Mouse (Mus musculus) limb, embryonic 12.5 days (tissue): Measurements from ENCODE around the gene Tgfbr2. TPM values are rescaled to one million over a fixed set of nuclear protein-coding genes. Genes with fewer than 3 reads are reported as not detected.

Source experiments
- ATAC-seq: fragments of 200-750 bp; cut with Nextera tagmentation; 2 replicates; pipeline ENCODE4 v1.8.0; 2017; ENCODE audit warnings: low read depth, moderate TSS enrichment; ENCODE audit not compliant: insufficient number of reproducible peaks, insufficient read depth, low FRiP score, low TSS enrichment
- H3K27ac ChIP-seq: fragments of 300-500 bp; sonication (generic); 2 replicates; pipeline ENCODE4 v1.5.1; 2016; ENCODE audit warnings: mild to moderate bottlenecking, moderate library complexity
- H3K27me3 ChIP-seq: fragments of 300-500 bp; sonication (generic); 2 replicates; pipeline ENCODE4 v1.6.1; 2016; ENCODE audit warnings: mild to moderate bottlenecking, moderate library complexity
- H3K36me3 ChIP-seq: fragments of 300-500 bp; sonication (generic); 2 replicates; pipeline ENCODE4 v1.6.1; 2016; ENCODE audit warnings: mild to moderate bottlenecking, moderate library complexity
- H3K4me1 ChIP-seq: fragments of 300-500 bp; sonication (generic); replicated peaks from 2 replicates; pipeline ENCODE4 v1.6.1; 2016
- H3K4me2 ChIP-seq: fragments of 300-500 bp; sonication (generic); 2 replicates; pipeline ENCODE4 v1.6.1; 2016; ENCODE audit warnings: mild to moderate bottlenecking, moderate library complexity
- H3K4me3 ChIP-seq: fragments of 300-500 bp; sonication (generic); replicated peaks from 2 replicates; pipeline ENCODE4 v1.5.1; 2016; ENCODE audit warnings: mild to moderate bottlenecking
- H3K9ac ChIP-seq: fragments of 300-500 bp; sonication (generic); replicated peaks from 2 replicates; pipeline ENCODE4 v1.6.1; 2016; ENCODE audit warnings: mild to moderate bottlenecking, moderate library complexity
- H3K9me3 ChIP-seq: fragments of 300-500 bp; sonication (generic); 2 replicates; pipeline ENCODE4 v1.6.1; 2016; ENCODE audit warnings: mild to moderate bottlenecking, moderate library complexity
- WGBS: fragments of 180-500 bp; shearing (Covaris S2); methylation state at CpG from one replicate; pipeline ENCODE4 v1.1.7; 2016; 5-methylcytosine and 5-hydroxymethylcytosine counted together
- polyA plus RNA-seq: library from polyadenylated mRNA; unstranded; fragments of >200 nt; fragmentation: Nextera tagmentation; extraction: Ambion mirVana; gene quantifications from 2 replicates; pipeline ENCODE4 v1.2.1, GENCODE M21; 2016

Gene Tgfbr2
- polyA plus RNA-seq, 1 experiment from 2014 or later, result 25.3 TPM

DNA sequence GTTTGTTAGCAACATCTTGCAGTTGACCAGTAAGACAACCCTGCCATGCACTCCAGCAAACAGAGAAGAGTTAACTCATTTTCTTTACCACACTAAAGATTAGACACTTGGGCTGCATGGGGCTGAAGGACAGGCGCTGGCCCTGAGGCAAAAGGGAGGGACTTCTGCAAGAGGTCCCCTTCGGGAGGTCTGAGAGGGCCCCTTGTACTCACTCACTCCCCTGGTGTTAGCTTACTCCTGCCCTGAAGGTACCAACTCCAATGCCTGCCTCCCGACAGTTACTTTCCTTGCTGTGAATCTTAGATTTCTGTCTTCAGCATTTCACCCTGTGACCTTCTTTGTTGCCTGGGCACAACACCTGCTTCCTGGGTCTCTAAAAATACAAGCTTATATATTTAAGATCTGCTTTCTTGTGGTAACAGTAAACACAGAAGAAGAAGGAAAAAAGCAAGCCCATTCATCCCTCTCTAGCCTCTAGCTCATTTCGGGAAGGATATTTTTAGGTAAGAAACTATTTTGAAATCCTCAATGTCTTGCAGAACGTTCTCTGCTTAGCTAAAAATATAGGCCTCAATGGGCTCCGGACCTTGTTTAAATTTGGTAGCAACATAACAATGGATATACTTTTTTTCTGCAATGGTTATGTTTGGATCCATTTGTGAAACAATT is 41.7 kb downstream of the Tgfbr2 start:
- peaks cover 27% of the 10 kb centered on the region for H3K4me1 ChIP-seq
- H3K4me3 ChIP-seq, result no peak overlapping the region
- H3K9me3 ChIP-seq, result no peaks in the 10 kb centered on the region
- no peak for ATAC-seq
- H3K4me2 ChIP-seq, result no peak overlapping the region
- peaks cover 35% of the 10 kb centered on the region for H3K36me3 ChIP-seq
- H3K9ac ChIP-seq, result no peak overlapping the region
- H3K27ac ChIP-seq, result no peak overlapping the region
- no peaks in the 10 kb centered on the region for H3K27me3 ChIP-seq
- 79% methylated on average over 6 of the region's 6 CpGs for WGBS

- H3K4me2 ChIP-seq, result no peak overlapping the region
- no peak overlapping the region for H3K4me3 ChIP-seq
- H3K9me3 ChIP-seq, result no peaks in the 10 kb centered on the region
- no peak overlapping the region for H3K9ac ChIP-seq
- H3K36me3 ChIP-seq, result peaks cover 80% of the 10 kb centered on the region
- peaks cover 14% of the 10 kb centered on the region for H3K4me1 ChIP-seq
- WGBS, result 69% methylated on average over 3 of the region's 3 CpGs
- no peak overlapping the region for H3K27ac ChIP-seq
- no peak for ATAC-seq
- H3K27me3 ChIP-seq, result no peaks in the 10 kb centered on the region
Observed at GRCm38 (mm10) chr9:116128886-116129285, 46.3 kb downstream of the Tgfbr2 start.

GRCm38 (mm10) chr9:116128311-116128710 is 46.8 kb downstream of the Tgfbr2 start:
- Histone ChIP-seq H3K4me1 (peaks cover 15% of the 10 kb centered on the region), H3K4me2 (no peak overlapping the region), H3K27ac (no peak overlapping the region), H3K9ac (no peak overlapping the region), H3K27me3 (no peaks in the 10 kb centered on the region), H3K36me3 (peaks cover 82% of the 10 kb centered on the region), H3K9me3 (no peaks in the 10 kb centered on the region), H3K4me3 (no peak overlapping the region)
- WGBS, result 79% methylated on average over 2 of the region's 2 CpGs
- no peak for ATAC-seq

GRCm38 (mm10) chr9:116126494-116126893 is 48.7 kb downstream of the Tgfbr2 start:
- Histone ChIP-seq H3K9me3 (no peaks in the 10 kb centered on the region), H3K4me1 (peaks cover 28% of the 10 kb centered on the region), H3K4me2 (no peak overlapping the region), H3K27ac (peak overlapping the region; percentile 41), H3K4me3 (no peak overlapping the region), H3K36me3 (peaks cover 84% of the 10 kb centered on the region), H3K27me3 (no peaks in the 10 kb centered on the region), H3K9ac (no peak overlapping the region; the same call in 1 of the 2 replicates)
- ATAC-seq, result no peak
- 52% methylated on average over 4 of the region's 4 CpGs for WGBS

- H3K9ac ChIP-seq, result no peak overlapping the region
- H3K4me3 ChIP-seq, result no peak overlapping the region
- peaks cover 34% of the 10 kb centered on the region for H3K4me1 ChIP-seq
- 41% methylated on average over 9 of the region's 9 CpGs for WGBS
- H3K27ac ChIP-seq, result peak overlapping the region; percentile 80
- no peak overlapping the region for H3K4me2 ChIP-seq
- peaks cover 80% of the 10 kb centered on the region for H3K36me3 ChIP-seq
- H3K9me3 ChIP-seq, result no peaks in the 10 kb centered on the region
- ATAC-seq, result peak; percentile 66; the same call in 1 of the 2 replicates
- no peaks in the 10 kb centered on the region for H3K27me3 ChIP-seq
Observed at GRCm38 (mm10) chr9:116122969-116123589, 52.1 kb downstream of the Tgfbr2 start.

DNA sequence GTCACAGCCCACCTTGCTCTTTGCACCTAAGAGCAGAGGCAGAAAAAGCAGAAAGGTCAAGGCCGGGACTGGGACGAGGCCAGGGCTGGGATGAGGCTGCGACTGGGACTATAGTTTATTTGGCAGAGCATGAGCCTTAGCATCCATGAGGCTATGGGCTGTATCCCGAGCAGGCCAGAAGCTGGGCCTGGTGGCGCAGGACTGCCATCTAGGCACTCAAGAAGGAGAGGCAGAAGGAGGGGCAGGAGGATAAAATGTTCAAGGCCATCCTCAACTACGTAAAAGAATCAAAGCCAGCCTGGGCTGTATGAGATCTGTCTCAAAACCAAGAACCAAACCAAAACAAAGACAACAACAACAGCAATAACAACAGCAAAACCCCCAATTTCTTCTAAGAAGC is 52.6 kb downstream of the Tgfbr2 start:
- H3K4me3 ChIP-seq, result no peak overlapping the region
- 75% methylated on average over 6 of the region's 6 CpGs for WGBS
- no peaks in the 10 kb centered on the region for H3K9me3 ChIP-seq
- peak overlapping the region; percentile 80 for H3K27ac ChIP-seq
- H3K9ac ChIP-seq, result no peak overlapping the region
- peaks cover 34% of the 10 kb centered on the region for H3K4me1 ChIP-seq
- ATAC-seq, result peak; percentile 35; the same call in 1 of the 2 replicates
- no peak overlapping the region for H3K4me2 ChIP-seq
- H3K27me3 ChIP-seq, result no peaks in the 10 kb centered on the region
- H3K36me3 ChIP-seq, result peaks cover 80% of the 10 kb centered on the region

GRCm38 (mm10) chr9:116121472-116121871 is 53.7 kb downstream of the Tgfbr2 start:
- Histone ChIP-seq H3K27ac (peak overlapping the region; percentile 80; the same call in 1 of the 2 replicates), H3K4me1 (peaks cover 33% of the 10 kb centered on the region), H3K4me3 (no peak overlapping the region), H3K9me3 (no peaks in the 10 kb centered on the region), H3K27me3 (no peaks in the 10 kb centered on the region), H3K36me3 (peaks cover 74% of the 10 kb centered on the region), H3K9ac (no peak overlapping the region), H3K4me2 (no peak overlapping the region)
- ATAC-seq, result no peak
- 75% methylated on average over 7 of the region's 7 CpGs for WGBS

DNA sequence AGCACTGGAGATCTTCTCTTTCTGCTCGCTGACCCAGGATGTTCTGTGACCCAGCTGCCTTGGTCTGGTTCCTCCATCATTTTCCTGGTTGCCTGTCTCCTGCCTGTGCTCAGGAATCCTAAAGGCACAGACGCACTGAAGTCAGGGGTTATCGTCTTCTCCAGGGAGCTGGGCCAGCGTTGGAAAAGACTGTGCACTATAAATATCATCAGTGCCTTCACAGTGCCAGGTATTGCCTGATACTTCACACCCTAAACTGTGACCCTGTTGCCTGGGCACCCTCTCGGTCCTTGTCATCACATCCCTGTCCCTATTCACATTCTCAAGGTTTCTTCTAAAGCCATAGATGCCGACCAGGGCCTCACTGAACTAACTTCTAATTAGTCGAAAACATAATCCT is 55.2 kb downstream of the Tgfbr2 start:
- no peaks in the 10 kb centered on the region for H3K27me3 ChIP-seq
- H3K9me3 ChIP-seq, result no peaks in the 10 kb centered on the region
- ATAC-seq, result no peak
- WGBS, result 83% methylated on average over 7 of the region's 7 CpGs
- no peak overlapping the region for H3K4me3 ChIP-seq
- peaks cover 38% of the 10 kb centered on the region for H3K4me1 ChIP-seq
- H3K4me2 ChIP-seq, result no peak overlapping the region
- H3K27ac ChIP-seq, result no peak overlapping the region
- H3K9ac ChIP-seq, result no peak overlapping the region
- H3K36me3 ChIP-seq, result peaks cover 62% of the 10 kb centered on the region

DNA sequence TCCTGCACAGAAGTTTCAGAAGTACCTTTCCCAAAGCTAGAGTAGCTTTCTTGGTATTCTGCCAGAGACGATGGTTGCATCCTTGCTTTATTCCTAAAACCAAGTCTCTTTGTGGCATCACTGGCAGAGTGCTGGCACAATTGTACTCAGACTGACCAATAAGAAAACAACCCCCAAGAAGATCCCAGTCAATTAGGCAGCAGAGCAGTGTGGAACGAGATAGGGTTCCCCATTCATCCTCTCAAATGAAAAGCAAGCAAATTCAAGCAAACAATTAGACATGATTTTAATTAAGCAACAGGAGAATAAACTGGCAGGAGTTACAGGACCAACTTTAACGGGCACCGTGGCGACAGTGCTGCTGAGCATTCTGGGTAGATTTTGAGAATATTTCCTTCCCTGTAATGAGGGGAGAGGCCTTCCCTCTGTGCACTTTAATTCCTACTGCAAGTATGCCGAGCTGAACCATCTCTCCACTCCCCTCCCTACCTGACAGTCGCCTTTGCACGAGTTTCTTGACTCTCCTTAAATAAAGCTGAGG is 56.8 kb downstream of the Tgfbr2 start:
- no peaks in the 10 kb centered on the region for H3K9me3 ChIP-seq
- no peaks in the 10 kb centered on the region for H3K27me3 ChIP-seq
- no peak overlapping the region for H3K4me3 ChIP-seq
- no peak overlapping the region for H3K27ac ChIP-seq
- H3K4me2 ChIP-seq, result no peak overlapping the region
- 62% methylated on average over 8 of the region's 8 CpGs for WGBS
- peaks cover 50% of the 10 kb centered on the region for H3K36me3 ChIP-seq
- H3K4me1 ChIP-seq, result peaks cover 44% of the 10 kb centered on the region
- no peak overlapping the region for H3K9ac ChIP-seq
- no peak for ATAC-seq

DNA sequence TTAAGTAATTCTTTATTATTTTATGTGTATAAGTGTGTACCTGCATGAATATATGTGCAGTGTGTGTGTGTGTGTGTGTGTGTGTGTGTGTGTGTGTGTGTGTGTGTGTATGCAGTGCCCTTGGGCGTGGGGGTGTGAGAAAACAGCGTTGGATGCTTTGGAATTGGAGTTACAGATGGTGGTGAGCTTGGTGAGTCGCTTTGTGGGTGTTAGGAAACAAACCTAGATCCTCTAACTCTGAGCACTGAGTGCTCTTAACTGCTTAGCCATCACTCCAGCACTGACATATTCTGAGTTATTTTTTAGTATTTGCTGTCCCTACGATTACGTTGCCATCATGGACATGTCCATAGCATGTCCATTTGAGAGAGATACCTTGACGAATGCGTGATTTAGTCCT is 59.3 kb downstream of the Tgfbr2 start:
- no peaks in the 10 kb centered on the region for H3K9me3 ChIP-seq
- WGBS, result 95% methylated on average over 7 of the region's 7 CpGs
- ATAC-seq, result no peak
- no peaks in the 10 kb centered on the region for H3K27me3 ChIP-seq
- H3K27ac ChIP-seq, result no peak overlapping the region; the same call in 1 of the 2 replicates
- H3K4me1 ChIP-seq, result peaks cover 28% of the 10 kb centered on the region
- no peak overlapping the region for H3K4me2 ChIP-seq
- no peak overlapping the region for H3K4me3 ChIP-seq
- H3K9ac ChIP-seq, result no peak overlapping the region
- H3K36me3 ChIP-seq, result peaks cover 40% of the 10 kb centered on the region

DNA sequence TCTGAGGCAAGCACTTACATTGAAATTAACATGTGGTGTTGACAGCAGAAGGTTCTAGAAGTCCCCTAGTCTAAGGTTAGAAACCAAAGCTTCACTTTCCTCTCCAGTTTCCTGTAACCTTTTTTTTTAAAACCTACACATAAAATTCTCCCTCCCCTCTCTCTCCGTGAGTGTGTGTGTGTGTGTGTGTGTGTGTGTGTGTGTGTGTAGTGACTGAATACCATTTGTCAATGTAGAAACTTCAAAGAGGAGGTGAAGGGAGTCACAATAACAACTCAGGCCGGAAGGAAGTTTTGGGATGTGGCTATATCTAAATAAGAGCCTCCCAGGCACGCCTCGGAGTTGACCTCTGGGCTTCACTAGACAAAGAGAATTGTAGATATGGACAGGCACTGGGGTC is 60.8 kb downstream of the Tgfbr2 start:
- H3K4me1 ChIP-seq, result peaks cover 28% of the 10 kb centered on the region
- no peaks in the 10 kb centered on the region for H3K27me3 ChIP-seq
- no peak overlapping the region for H3K4me2 ChIP-seq
- no peaks in the 10 kb centered on the region for H3K9me3 ChIP-seq
- H3K27ac ChIP-seq, result no peak overlapping the region
- H3K9ac ChIP-seq, result no peak overlapping the region
- no peak for ATAC-seq
- H3K4me3 ChIP-seq, result no peak overlapping the region
- H3K36me3 ChIP-seq, result peaks cover 43% of the 10 kb centered on the region
- WGBS, result 58% methylated on average over 4 of the region's 4 CpGs
